Mouse (Mus musculus): ENCODE results near the gene Limch1. TPM values are rescaled to one million over a fixed set of nuclear protein-coding genes. Genes with fewer than 3 reads are reported as not detected.
A peak's percentile ranks its signal among the peaks of the same experiment; 100 is the strongest.

Gene Limch1
- polyA plus RNA-seq, 1 experiment from 2014 or later = 6.1 TPM

DNA sequence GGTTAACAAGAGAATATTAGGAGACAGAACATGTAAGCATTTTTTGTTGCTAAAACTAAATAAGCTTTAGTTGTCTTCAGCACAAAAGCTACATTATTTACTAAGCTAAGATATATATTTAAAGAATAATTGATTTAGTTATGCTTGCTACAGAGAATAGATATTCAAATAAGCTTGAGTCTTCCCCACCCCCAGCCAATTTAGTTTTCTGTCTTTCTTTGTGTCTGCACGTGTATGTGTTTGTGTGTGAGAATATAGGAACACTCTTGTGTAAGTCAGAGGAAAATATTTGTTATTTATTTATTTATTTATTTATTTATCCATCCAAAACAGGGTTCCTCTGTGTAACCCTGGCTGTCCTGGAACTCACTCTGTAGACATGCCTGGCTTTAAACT lies 14.3 kb upstream of the Limch1 start:
- Histone ChIP-seq H3K27me3 (ENCODE audit: control insufficient read depth, insufficient read depth, low read length) (no peaks in the 10 kb centered on the region), H3K4me2 (replicated peaks; ENCODE audit: low read depth) (no peak overlapping the region), H3K4me3 (ENCODE audit: low read depth, low read length) (no peak overlapping the region), H3K27ac (replicated peaks) (no peak overlapping the region), H3K9ac (ENCODE audit: low read length) (no peak overlapping the region), H3K36me3 (ENCODE audit: control insufficient read depth, insufficient read depth, low read length) (no peaks in the 10 kb centered on the region), H3K9me3 (ENCODE audit: control insufficient read depth, low read length) (no peaks in the 10 kb centered on the region), H3K4me1 (replicated peaks; ENCODE audit: control insufficient read depth, insufficient read depth) (no peaks in the 10 kb centered on the region)
- ATAC-seq (ENCODE audit: low FRiP score, low TSS enrichment) (no peak), DNase-seq (ENCODE audit: low spot score) (no peak)
- no peak for TF ChIP-seq EP300 (optimal IDR thresholded peaks at IDR 0.05)
- no peak for TF ChIP-seq CTCF (IDR thresholded peaks at IDR 0.05; ENCODE audit: low read depth)
- 84% methylated on average over 1 of the region's 1 CpGs for WGBS

DNA sequence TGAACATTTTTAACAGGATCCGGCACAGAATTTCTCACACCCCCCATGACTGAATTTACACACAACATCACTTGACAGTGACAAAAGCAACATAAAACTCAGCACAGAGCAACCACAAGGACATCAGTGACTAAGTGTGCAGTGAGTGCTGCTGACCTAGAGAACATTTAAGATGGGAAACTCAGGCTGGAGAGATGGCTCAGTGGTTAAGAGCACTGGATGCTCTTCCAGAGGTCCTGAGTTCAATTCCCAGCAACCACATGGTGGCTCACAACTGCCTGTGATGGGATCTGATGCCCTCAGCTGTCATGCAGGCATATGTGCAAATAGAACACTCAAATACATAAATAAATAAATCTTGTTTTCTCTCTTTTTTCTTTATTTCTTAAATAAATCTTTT lies 12.1 kb upstream of the Limch1 start:
- Histone ChIP-seq H3K27me3 (ENCODE audit: control insufficient read depth, insufficient read depth, low read length) (no peaks in the 10 kb centered on the region), H3K9ac (ENCODE audit: low read length) (no peak overlapping the region), H3K27ac (replicated peaks) (no peak overlapping the region), H3K36me3 (ENCODE audit: control insufficient read depth, insufficient read depth, low read length) (no peaks in the 10 kb centered on the region), H3K4me2 (replicated peaks; ENCODE audit: low read depth) (no peak overlapping the region), H3K9me3 (ENCODE audit: control insufficient read depth, low read length) (no peaks in the 10 kb centered on the region), H3K4me3 (ENCODE audit: low read depth, low read length) (no peak overlapping the region), H3K4me1 (replicated peaks; ENCODE audit: control insufficient read depth, insufficient read depth) (no peaks in the 10 kb centered on the region)
- no peak for TF ChIP-seq EP300 (optimal IDR thresholded peaks at IDR 0.05)
- TF ChIP-seq CTCF (IDR thresholded peaks at IDR 0.05; ENCODE audit: low read depth) = no peak
- DNase-seq (ENCODE audit: low spot score) (no peak), ATAC-seq (ENCODE audit: low FRiP score, low TSS enrichment) (no peak)
- 94% methylated on average over 1 of the region's 1 CpGs for WGBS

DNA sequence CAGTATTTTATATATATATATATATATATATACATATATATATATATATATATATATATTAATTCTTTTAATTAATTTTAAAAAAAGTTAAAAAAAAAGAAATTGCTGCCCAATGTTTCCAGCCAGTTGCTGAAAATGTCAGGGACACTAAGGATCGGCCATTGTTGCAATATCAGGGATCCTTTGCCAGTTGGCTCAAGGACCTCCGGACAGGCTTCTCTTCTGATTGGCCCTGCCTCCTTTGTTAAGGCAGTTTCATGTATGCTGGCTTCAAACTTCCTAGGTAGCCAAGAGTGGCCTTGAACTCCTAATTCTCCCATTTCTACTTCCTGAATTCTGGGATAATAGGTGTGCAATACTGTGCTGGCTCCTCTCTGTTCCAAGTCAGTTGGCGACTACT lies 6.3 kb upstream of the Limch1 start:
- no peaks in the 10 kb centered on the region for H3K27me3 ChIP-seq (ENCODE audit: control insufficient read depth, insufficient read depth, low read length)
- no peak overlapping the region for H3K27ac ChIP-seq (replicated peaks)
- no peak for DNase-seq (ENCODE audit: low spot score)
- ATAC-seq (ENCODE audit: low FRiP score, low TSS enrichment) = no peak
- no peaks in the 10 kb centered on the region for H3K9me3 ChIP-seq (ENCODE audit: control insufficient read depth, low read length)
- H3K4me3 ChIP-seq (ENCODE audit: low read depth, low read length) = no peak overlapping the region
- no peak overlapping the region for H3K4me2 ChIP-seq (replicated peaks; ENCODE audit: low read depth)
- no peaks in the 10 kb centered on the region for H3K36me3 ChIP-seq (ENCODE audit: control insufficient read depth, insufficient read depth, low read length)
- 93% methylated on average over 3 of the region's 3 CpGs for WGBS
- H3K9ac ChIP-seq (ENCODE audit: low read length) = no peak overlapping the region
- no peak for TF ChIP-seq EP300 (optimal IDR thresholded peaks at IDR 0.05)
- TF ChIP-seq CTCF (IDR thresholded peaks at IDR 0.05; ENCODE audit: low read depth) = no peak
- no peaks in the 10 kb centered on the region for H3K4me1 ChIP-seq (replicated peaks; ENCODE audit: control insufficient read depth, insufficient read depth)

DNA sequence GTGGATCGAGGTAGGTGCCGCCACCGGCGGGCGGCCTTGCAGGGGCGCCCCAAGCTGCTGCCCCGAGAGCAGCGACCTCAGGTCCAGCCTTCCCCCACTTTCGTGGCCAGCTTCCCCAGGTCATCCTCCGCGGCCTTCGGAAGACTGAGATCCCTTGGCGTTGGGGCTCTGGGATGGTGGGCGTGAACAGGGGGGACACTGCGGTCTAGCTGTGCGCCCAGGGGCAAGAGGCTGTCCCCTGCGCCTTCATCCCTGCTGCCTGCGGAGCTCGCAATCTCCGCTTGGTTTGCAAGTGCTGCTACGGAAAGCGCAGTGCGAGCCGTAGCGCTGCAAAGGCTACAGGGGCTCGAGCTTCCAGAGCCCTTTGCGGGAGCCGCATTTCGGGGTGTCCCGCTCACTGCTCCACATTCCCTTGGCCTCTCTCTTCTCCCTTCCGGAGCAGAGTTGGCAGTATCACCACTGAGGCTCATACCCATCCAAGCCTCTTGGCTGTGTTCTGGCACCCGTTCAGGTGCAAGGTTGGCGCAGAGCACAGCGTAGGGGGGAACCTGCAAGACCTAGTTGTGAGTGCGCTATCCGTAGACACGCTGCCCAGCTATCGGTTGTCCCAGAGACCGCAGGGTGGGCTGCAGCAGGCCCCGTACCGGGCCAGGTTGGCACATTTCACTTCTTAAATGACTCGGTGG lies 512 bp downstream of the Limch1 start:
- H3K9ac ChIP-seq (ENCODE audit: low read length) = peak overlapping the region; percentile 56

DNA sequence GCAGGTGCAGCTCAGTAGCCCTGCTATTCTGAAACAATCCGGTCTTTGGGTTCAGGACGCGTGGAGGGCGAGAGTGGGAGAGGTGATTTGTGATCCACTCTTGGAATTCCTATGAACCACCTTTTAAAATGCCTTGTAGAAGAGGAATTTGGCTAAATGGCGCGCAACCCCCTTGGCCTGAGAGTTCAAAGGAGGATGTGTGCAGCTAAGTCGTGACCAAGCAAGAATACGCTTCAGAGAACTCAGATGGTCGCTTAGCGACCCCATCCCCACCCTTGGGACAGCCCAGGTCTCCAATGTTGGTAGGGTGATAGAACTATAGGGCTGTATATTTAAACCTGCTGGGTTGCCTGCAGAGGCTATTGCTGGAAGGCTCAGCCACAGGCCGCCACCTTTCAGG lies 1.1 kb downstream of the Limch1 start:
- Histone ChIP-seq H3K9ac (ENCODE audit: low read length) (no peak overlapping the region), H3K9me3 (ENCODE audit: control insufficient read depth, low read length) (no peaks in the 10 kb centered on the region), H3K27ac (replicated peaks) (no peak overlapping the region), H3K4me1 (replicated peaks; ENCODE audit: control insufficient read depth, insufficient read depth) (0 out of 2 replicates have a peak, but pooled peaks cover 2% of the 10 kb centered on the region), H3K4me2 (replicated peaks; ENCODE audit: low read depth) (peak overlapping the region; percentile 95), H3K27me3 (ENCODE audit: control insufficient read depth, insufficient read depth, low read length) (peaks cover 10% of the 10 kb centered on the region; the same call in 1 of the 2 replicates), H3K4me3 (ENCODE audit: low read depth, low read length) (peak overlapping the region; percentile 55), H3K36me3 (ENCODE audit: control insufficient read depth, insufficient read depth, low read length) (no peaks in the 10 kb centered on the region)
- ATAC-seq (ENCODE audit: low FRiP score, low TSS enrichment) (no peak), DNase-seq (ENCODE audit: low spot score) (no peak)
- 17% methylated on average over 11 of the region's 11 CpGs for WGBS
- TF ChIP-seq EP300 (optimal IDR thresholded peaks at IDR 0.05) (no peak), CTCF (IDR thresholded peaks at IDR 0.05; ENCODE audit: low read depth) (no peak)

More for the DNA sequence above, 512 bp downstream of the Limch1 start:
- Histone ChIP-seq H3K9me3 (ENCODE audit: control insufficient read depth, low read length) (no peaks in the 10 kb centered on the region), H3K4me2 (replicated peaks; ENCODE audit: low read depth) (peak overlapping the region; percentile 95), H3K27me3 (ENCODE audit: control insufficient read depth, insufficient read depth, low read length) (peaks cover 10% of the 10 kb centered on the region; the same call in 1 of the 2 replicates), H3K27ac (replicated peaks) (no peak overlapping the region), H3K4me1 (replicated peaks; ENCODE audit: control insufficient read depth, insufficient read depth) (0 out of 2 replicates have a peak, but pooled peaks cover 2% of the 10 kb centered on the region), H3K4me3 (ENCODE audit: low read depth, low read length) (peak overlapping the region; percentile 55), H3K36me3 (ENCODE audit: control insufficient read depth, insufficient read depth, low read length) (no peaks in the 10 kb centered on the region)
- under 1% methylated on average over 42 of the region's 42 CpGs for WGBS
- peak; percentile 52 for DNase-seq (ENCODE audit: low spot score)
- peak; percentile 64 for ATAC-seq (ENCODE audit: low FRiP score, low TSS enrichment)
- TF ChIP-seq EP300 (optimal IDR thresholded peaks at IDR 0.05) (no peak), CTCF (IDR thresholded peaks at IDR 0.05; ENCODE audit: low read depth) (no peak)

DNA sequence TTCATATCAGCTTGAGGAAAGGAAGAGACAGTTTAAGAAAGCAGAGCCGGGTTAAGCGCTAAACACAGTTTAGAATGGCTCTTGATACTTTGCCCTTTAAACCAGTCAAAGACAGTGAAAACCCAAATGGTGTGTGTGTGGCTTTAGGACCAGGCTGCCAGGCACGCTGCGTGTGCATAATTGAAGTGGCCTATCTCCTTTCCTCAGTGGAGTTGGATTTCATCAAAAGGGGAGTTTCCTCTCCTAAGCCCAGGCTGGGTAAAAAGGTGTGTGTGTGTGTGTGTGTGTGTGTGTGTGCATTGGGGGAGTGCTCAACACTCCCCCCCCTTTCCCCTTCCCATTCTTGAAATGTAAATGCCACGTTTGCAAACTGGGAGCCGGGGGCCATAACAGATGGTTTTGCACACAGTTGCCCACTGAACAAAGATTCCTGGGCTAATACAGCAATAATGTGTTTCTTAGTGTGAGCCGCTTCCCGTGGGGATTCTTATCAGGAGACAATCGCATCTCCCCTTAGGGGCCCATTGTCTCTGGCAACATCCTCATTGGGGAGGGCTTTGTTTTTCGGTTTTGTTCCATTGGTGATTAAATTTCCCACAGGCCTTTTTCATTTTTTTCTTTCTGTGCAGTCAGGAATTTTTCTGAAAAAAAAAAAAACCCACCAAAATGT lies 2.3 kb downstream of the Limch1 start:
- no peak for ATAC-seq (ENCODE audit: low FRiP score, low TSS enrichment)
- H3K27me3 ChIP-seq (ENCODE audit: control insufficient read depth, insufficient read depth, low read length) = peaks cover 10% of the 10 kb centered on the region; the same call in 1 of the 2 replicates
- H3K36me3 ChIP-seq (ENCODE audit: control insufficient read depth, insufficient read depth, low read length) = no peaks in the 10 kb centered on the region
- H3K9ac ChIP-seq (ENCODE audit: low read length) = no peak overlapping the region
- no peaks in the 10 kb centered on the region for H3K9me3 ChIP-seq (ENCODE audit: control insufficient read depth, low read length)
- no peak for DNase-seq (ENCODE audit: low spot score)
- H3K4me3 ChIP-seq (ENCODE audit: low read depth, low read length) = no peak overlapping the region
- WGBS = 47% methylated on average over 10 of the region's 10 CpGs
- H3K4me1 ChIP-seq (replicated peaks; ENCODE audit: control insufficient read depth, insufficient read depth) = 0 out of 2 replicates have a peak, but pooled peaks cover 2% of the 10 kb centered on the region
- no peak overlapping the region for H3K4me2 ChIP-seq (replicated peaks; ENCODE audit: low read depth)
- H3K27ac ChIP-seq (replicated peaks) = no peak overlapping the region
- TF ChIP-seq CTCF (IDR thresholded peaks at IDR 0.05; ENCODE audit: low read depth) = no peak
- TF ChIP-seq EP300 (optimal IDR thresholded peaks at IDR 0.05) = no peak

All from stomach, postnatal 0 days (tissue).